Mouse (Mus musculus) intestine, postnatal 0 days (tissue): Measurements from ENCODE around the gene Wfdc5. TPM values are rescaled to one million over a fixed set of nuclear protein-coding genes. Genes with fewer than 3 reads are reported as not detected.

Experiments used
- ATAC-seq: fragments of 200-750 bp; cut with Nextera tagmentation; 2 replicates; pipeline ENCODE4 v1.8.0; 2017; ENCODE audit warnings: mild to moderate bottlenecking, moderate TSS enrichment, moderate library complexity
- H3K27ac ChIP-seq: fragments of 300-500 bp; sonication (generic); 2 replicates; pipeline ENCODE4 v1.5.1; 2014; ENCODE audit warnings: mild to moderate bottlenecking, low read depth, low read length, moderate library complexity
- H3K27me3 ChIP-seq: fragments of 300-500 bp; sonication (generic); replicated peaks from 2 replicates; pipeline ENCODE4 v1.6.1; 2014; ENCODE audit warnings: low read length, mixed read lengths; ENCODE audit not compliant: control insufficient read depth, insufficient read depth
- H3K36me3 ChIP-seq: fragments of 300-500 bp; sonication (generic); 2 replicates; pipeline ENCODE4 v1.6.1; 2014; ENCODE audit warnings: mild to moderate bottlenecking, moderate library complexity; ENCODE audit not compliant: control insufficient read depth, insufficient read depth
- H3K4me1 ChIP-seq: fragments of 300-500 bp; sonication (generic); replicated peaks from 2 replicates; pipeline ENCODE4 v1.6.1; 2014; ENCODE audit warnings: antibody characterized with exemption, low read length, mixed read lengths; ENCODE audit not compliant: control insufficient read depth, insufficient read depth
- H3K4me2 ChIP-seq: fragments of 300-500 bp; sonication (generic); replicated peaks from 2 replicates; pipeline ENCODE4 v1.6.1; 2014; ENCODE audit warnings: low read depth, mild to moderate bottlenecking, moderate library complexity
- H3K4me3 ChIP-seq: fragments of 300-500 bp; sonication (generic); 2 replicates; pipeline ENCODE4 v1.5.1; 2014; ENCODE audit warnings: low read depth, low read length
- H3K9ac ChIP-seq: fragments of 300-500 bp; sonication (generic); 2 replicates; pipeline ENCODE4 v1.6.1; 2014; ENCODE audit warnings: mild to moderate bottlenecking, low read depth, low read length
- H3K9me3 ChIP-seq: fragments of 300-500 bp; sonication (generic); 2 replicates; pipeline ENCODE4 v1.6.1; 2016; ENCODE audit warnings: mixed run types; ENCODE audit not compliant: control insufficient read depth
- CTCF ChIP-seq: sonication (generic); IDR thresholded peaks from 2 replicates; pipeline ENCODE4 v1.5.1; 2016; ENCODE audit warnings: low read depth, mild to moderate bottlenecking, control low read depth, antibody characterized with exemption, moderate library complexity
- WGBS: fragments of 180-500 bp; shearing (Covaris S2); extraction: QIAGEN DNeasy Blood & Tissue Kit; methylation state at CpG from one replicate; pipeline ENCODE4 v1.1.7; 2014; 5-methylcytosine and 5-hydroxymethylcytosine counted together
- polyA plus RNA-seq: library from polyadenylated mRNA; unstranded; fragments of >200 nt; fragmentation: Nextera tagmentation; extraction: Ambion mirVana; gene quantifications from 2 replicates; pipeline ENCODE4 v1.2.1, GENCODE M21; 2015

Gene Wfdc5
- polyA plus RNA-seq, result 0.44 TPM in 1 of 2 replicates, not detected in the other

- WGBS, result 61% methylated on average over 7 of the region's 7 CpGs
Observed at GRCm38 (mm10) chr2:164182692-164183255, at the start of gene Wfdc5. TSS of gene Wfdc5 (minus strand) at chr2:164182742.

GRCm38 (mm10) chr2:164228361-164229070, 46.0 kb upstream of the Wfdc5 start:
- Histone ChIP-seq H3K27me3 (no peaks in the 10 kb centered on the region), H3K4me1 (no peaks in the 10 kb centered on the region), H3K27ac (no peak overlapping the region), H3K9me3 (no peaks in the 10 kb centered on the region), H3K4me2 (no peak overlapping the region), H3K4me3 (no peak overlapping the region), H3K36me3 (no peaks in the 10 kb centered on the region), H3K9ac (no peak overlapping the region)
- 82% methylated on average over 8 of the region's 8 CpGs for WGBS
- ATAC-seq, result no peak
- no peak for TF ChIP-seq CTCF

More at GRCm38 (mm10) chr2:164182692-164183255, at the start of gene Wfdc5:
- H3K9ac ChIP-seq, result no peak within 1 kb of the TSS
- no peaks in the 10 kb centered on the region for H3K9me3 ChIP-seq
- no peak for ATAC-seq
- H3K27me3 ChIP-seq, result no peaks in the 10 kb centered on the region
- no peak within 1 kb of the TSS for H3K4me2 ChIP-seq
- no peaks in the 10 kb centered on the region for H3K36me3 ChIP-seq
- TF ChIP-seq CTCF, result no peak
- no peak within 1 kb of the TSS for H3K27ac ChIP-seq
- H3K4me1 ChIP-seq, result no peaks in the 10 kb centered on the region
- no peak within 1 kb of the TSS for H3K4me3 ChIP-seq

GRCm38 (mm10) chr2:164221522-164221921, 39.0 kb upstream of the Wfdc5 start, which contains the start of gene Wfdc15b:
TSS of gene Wfdc15b (minus strand) at chr2:164221660.
- H3K9ac ChIP-seq, result no peak within 1 kb of the TSS
- no peaks in the 10 kb centered on the region for H3K27me3 ChIP-seq
- no peak for ATAC-seq
- H3K4me3 ChIP-seq, result peak within 1 kb of the TSS; percentile 5; the same call in 1 of the 2 replicates
- H3K4me1 ChIP-seq, result no peaks in the 10 kb centered on the region
- H3K9me3 ChIP-seq, result no peaks in the 10 kb centered on the region
- 31% methylated on average over 11 of the region's 11 CpGs for WGBS
- H3K4me2 ChIP-seq, result peak within 1 kb of the TSS; percentile 48
- no peaks in the 10 kb centered on the region for H3K36me3 ChIP-seq
- TF ChIP-seq CTCF, result no peak
- H3K27ac ChIP-seq, result no peak within 1 kb of the TSS

GRCm38 (mm10) chr2:164219295-164219694, 36.8 kb upstream of the Wfdc5 start:
- H3K27ac ChIP-seq, result no peak overlapping the region
- H3K27me3 ChIP-seq, result no peaks in the 10 kb centered on the region
- TF ChIP-seq CTCF, result no peak
- H3K9me3 ChIP-seq, result no peaks in the 10 kb centered on the region
- no peak overlapping the region for H3K9ac ChIP-seq
- ATAC-seq, result no peak
- H3K4me1 ChIP-seq, result no peaks in the 10 kb centered on the region
- WGBS, result 89% methylated on average over 9 of the region's 9 CpGs
- no peaks in the 10 kb centered on the region for H3K36me3 ChIP-seq
- no peak overlapping the region for H3K4me2 ChIP-seq
- H3K4me3 ChIP-seq, result no peak overlapping the region

GRCm38 (mm10) chr2:164212711-164213110, 30.2 kb upstream of the Wfdc5 start:
- 87% methylated on average over 5 of the region's 5 CpGs for WGBS
- Histone ChIP-seq H3K9ac (no peak overlapping the region), H3K27ac (no peak overlapping the region), H3K4me2 (no peak overlapping the region), H3K9me3 (no peaks in the 10 kb centered on the region), H3K4me3 (no peak overlapping the region), H3K36me3 (no peaks in the 10 kb centered on the region), H3K27me3 (no peaks in the 10 kb centered on the region), H3K4me1 (no peaks in the 10 kb centered on the region)
- ATAC-seq, result no peak
- TF ChIP-seq CTCF, result no peak

GRCm38 (mm10) chr2:164210892-164211291, 28.4 kb upstream of the Wfdc5 start:
- ATAC-seq, result no peak
- no peak overlapping the region for H3K9ac ChIP-seq
- no peak overlapping the region for H3K27ac ChIP-seq
- no peak overlapping the region for H3K4me2 ChIP-seq
- H3K4me3 ChIP-seq, result no peak overlapping the region
- TF ChIP-seq CTCF, result no peak
- no peaks in the 10 kb centered on the region for H3K9me3 ChIP-seq
- H3K4me1 ChIP-seq, result no peaks in the 10 kb centered on the region
- H3K36me3 ChIP-seq, result no peaks in the 10 kb centered on the region
- WGBS, result 90% methylated on average over 4 of the region's 4 CpGs
- no peaks in the 10 kb centered on the region for H3K27me3 ChIP-seq
